Mouse (Mus musculus): Measurements from ENCODE around the gene Hmcn2. TPM values are rescaled to one million over a fixed set of nuclear protein-coding genes. Genes with fewer than 3 reads are reported as not detected.

Gene Hmcn2
- polyA plus RNA-seq, 1 experiment from 2014 or later, result 0.91 TPM

DNA sequence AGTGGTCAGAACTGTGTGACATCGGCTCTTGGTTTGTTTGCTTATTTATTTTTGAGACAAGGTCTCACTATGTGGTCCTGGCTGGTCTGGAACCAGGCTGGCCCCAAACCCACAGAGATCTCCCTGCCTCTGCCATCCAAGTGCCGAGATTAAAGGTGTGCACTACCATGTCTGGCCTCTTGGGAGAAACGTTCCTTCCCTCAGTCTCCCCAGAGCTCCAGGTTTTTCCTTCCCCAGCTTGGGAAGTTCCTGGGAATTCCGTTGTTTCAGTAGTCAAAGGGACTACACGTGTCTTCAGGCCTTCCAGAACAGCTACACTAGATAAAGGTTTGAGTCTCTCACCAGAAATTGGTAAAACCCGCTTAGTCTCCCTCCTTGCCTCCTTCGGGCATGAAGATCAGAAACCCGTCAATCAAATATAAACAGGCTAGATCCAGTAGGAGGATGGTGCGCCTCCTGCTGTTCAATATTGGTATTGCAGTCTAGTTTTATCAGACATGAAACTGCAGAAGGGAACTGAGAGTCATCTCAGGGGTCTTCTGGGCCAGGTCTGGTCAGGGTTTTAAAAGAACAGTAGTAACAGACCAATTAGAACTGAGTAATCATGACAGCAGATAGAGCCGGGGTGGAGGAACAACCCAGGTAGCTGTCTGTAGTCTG, 158.3 kb downstream of the Hmcn2 start:
- TF ChIP-seq CTCF (IDR thresholded peaks at IDR 0.05), result no peak
- in situ Hi-C loops (cut with MboI; ENCODE audit: low pct_unique_long_range_greater_than_20kb), result loop anchor here (5.0 kb wide), 1 partner anchor 35 kb away; no protein-coding TSS in a partner anchor
- DNase-seq (ENCODE audit: low read depth, low spot score) (no peak), ATAC-seq (no peak)
- ChIA-PET CTCF (interaction anchor here (0.8 to 6.0 kb wide), 6 partner anchors 10 to 57 kb away, joined by 3 to 72 read pairs (median 4); no protein-coding TSS in a partner anchor), POLR2A (no interaction called here)
- no peaks in the 10 kb centered on the region for H3K27me3 ChIP-seq

DNA sequence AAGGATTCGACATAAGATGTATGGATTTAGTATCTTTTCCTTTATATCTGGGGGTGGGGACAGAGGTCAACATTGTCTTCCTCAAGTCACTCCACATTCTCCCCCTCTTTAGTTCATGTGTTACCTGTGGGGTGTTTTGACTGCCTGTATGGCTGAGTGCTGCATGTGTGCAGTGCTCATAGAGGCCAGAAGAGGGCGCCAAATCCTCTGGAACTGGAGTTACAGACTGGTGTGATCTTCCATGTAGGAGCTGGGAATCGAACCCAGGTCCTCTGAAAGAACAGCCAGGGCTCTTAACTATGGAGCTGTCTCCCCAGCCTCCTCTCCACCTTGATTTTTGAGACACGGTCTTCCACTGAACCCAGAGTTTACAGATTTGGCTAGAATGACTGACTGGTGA, 159.7 kb downstream of the Hmcn2 start:
- CTCF ChIA-PET, result interaction anchor here (0.8 to 6.0 kb wide), 3 partner anchors 9 to 93 kb away, joined by 3 to 72 read pairs (median 3); no protein-coding TSS in a partner anchor
- in situ Hi-C loops (cut with MboI; ENCODE audit: low pct_unique_long_range_greater_than_20kb), result loop anchor here (5.0 kb wide), 1 partner anchor 37 kb away; no protein-coding TSS in a partner anchor
- peaks cover 2% of the 10 kb centered on the region for H3K27me3 ChIP-seq
- no peak for TF ChIP-seq CTCF (IDR thresholded peaks at IDR 0.05)
- POLR2A ChIA-PET, result no interaction called here
- DNase-seq (ENCODE audit: low read depth, low spot score) (no peak), ATAC-seq (no peak)

GRCm38 (mm10) chr2:31474686-31475085, 160.5 kb downstream of the Hmcn2 start:
- DNase-seq (ENCODE audit: low read depth, low spot score) (no peak), ATAC-seq (no peak)
- CTCF ChIA-PET, result interaction anchor here (0.7 to 6.0 kb wide), 3 partner anchors 8 to 37 kb away, joined by 3 to 72 read pairs (median 3); no protein-coding TSS in a partner anchor
- POLR2A ChIA-PET, result no interaction called here
- TF ChIP-seq CTCF (IDR thresholded peaks at IDR 0.05), result no peak
- peaks cover 8% of the 10 kb centered on the region for H3K27me3 ChIP-seq
- in situ Hi-C loops (cut with MboI; ENCODE audit: low pct_unique_long_range_greater_than_20kb), result loop anchor here (5.0 kb wide), 1 partner anchor 37 kb away; no protein-coding TSS in a partner anchor

DNA sequence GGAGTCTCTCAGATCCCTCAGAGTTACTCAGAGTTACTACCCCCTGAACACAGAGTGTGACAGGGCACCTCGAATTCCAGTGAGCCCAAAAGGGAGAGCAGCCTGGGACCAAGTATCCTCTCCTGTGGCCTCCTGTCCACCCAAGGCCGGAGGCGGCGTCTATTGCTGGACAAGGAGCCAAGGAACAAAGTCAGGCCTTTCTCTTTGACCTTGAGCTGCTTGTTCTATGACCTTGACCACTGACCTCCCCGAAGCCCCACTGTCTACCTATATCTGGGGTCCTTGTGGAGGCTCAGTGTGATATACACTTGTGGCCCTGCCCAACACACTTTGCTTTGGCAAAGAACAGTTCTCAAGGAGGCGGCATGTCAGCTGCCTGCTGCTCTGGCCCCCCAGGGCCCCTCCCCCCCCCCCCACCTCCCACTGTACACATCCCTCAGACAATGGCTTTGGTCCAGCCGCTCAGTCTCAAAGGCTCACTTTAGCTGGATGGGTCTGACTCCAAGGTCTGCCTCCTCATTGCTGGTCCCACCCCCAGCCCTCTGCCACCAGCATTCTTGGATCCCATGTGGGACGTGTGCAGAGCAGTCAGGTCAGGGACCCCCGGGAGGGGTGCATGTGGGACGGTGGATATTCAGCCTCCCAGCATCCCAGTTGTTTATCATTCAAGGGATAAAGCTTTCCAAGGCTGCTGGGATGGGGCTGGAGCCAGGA, 162.0 kb downstream of the Hmcn2 start:
- no peak for TF ChIP-seq CTCF (IDR thresholded peaks at IDR 0.05)
- ATAC-seq, result no peak
- ChIA-PET CTCF (interaction anchor here (6.0 kb wide), 1 partner anchor 38 kb away, joined by 72 read pairs; no protein-coding TSS in a partner anchor), POLR2A (no interaction called here)
- in situ Hi-C loops (cut with MboI; ENCODE audit: low pct_unique_long_range_greater_than_20kb), result no loop called here
- H3K27me3 ChIP-seq, result peaks cover 11% of the 10 kb centered on the region
- no peak for DNase-seq (ENCODE audit: low read depth, low spot score)

DNA sequence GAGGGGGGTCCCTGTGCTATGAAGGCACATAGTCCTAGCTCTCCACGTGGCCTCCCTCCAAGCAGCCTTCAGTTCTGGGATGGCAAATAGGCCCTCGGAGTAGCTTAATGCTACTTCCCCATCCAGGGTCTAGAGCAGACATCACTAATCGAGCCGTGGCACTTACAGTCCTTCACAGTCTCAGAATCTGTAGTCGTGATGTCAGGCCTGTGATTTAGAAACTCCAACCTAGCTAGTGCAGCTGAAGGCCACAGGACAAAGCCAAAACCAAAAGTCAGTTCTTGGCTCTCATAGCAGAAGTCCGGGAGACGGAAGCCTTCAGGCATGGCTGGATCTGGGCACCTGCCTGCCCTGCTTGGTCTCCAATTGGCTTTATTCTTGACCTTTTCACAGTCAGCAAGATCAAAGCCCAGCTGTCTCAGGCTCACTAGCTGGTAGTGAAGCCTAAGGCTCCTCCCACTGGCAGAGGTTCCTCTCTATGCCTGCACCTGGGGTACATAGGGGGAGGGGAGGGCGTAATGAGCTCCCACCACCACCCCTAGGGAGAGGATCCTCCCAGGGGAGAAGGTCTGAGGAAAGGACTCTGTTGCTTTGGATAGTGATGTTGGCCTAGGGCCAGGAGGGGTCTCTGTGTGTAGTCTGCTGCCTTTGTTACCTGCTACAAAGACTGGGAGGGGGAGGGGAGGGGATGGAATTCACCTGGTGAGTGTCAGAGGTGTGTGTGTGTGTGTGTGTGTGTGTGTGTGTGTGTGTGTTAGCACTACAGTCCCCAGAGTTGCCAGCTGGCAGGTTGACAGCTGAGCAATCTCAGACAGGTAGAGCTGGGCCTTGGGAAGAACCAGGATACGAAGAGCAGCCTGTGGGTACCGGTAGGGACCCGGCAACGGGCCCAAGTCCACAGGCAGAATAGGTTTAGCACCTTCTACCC, 163.3 kb downstream of the Hmcn2 start:
- POLR2A ChIA-PET, result no interaction called here
- CTCF ChIA-PET, result no interaction called here
- H3K27me3 ChIP-seq, result peaks cover 19% of the 10 kb centered on the region
- ATAC-seq, result no peak
- no peak for DNase-seq (ENCODE audit: low read depth, low spot score)
- no peak for TF ChIP-seq CTCF (IDR thresholded peaks at IDR 0.05)
- in situ Hi-C loops (cut with MboI; ENCODE audit: low pct_unique_long_range_greater_than_20kb), result no loop called here

- H3K27me3 ChIP-seq, result peaks cover 19% of the 10 kb centered on the region
- ATAC-seq (peak; percentile 45), DNase-seq (ENCODE audit: low read depth, low spot score) (peak; percentile 20)
- ChIA-PET CTCF (interaction anchor here (0.7 to 1.5 kb wide), 8 partner anchors 8 to 431 kb away, joined by 3 to 5 read pairs (median 3); no protein-coding TSS in a partner anchor), POLR2A (no interaction called here)
- in situ Hi-C loops (cut with MboI; ENCODE audit: low pct_unique_long_range_greater_than_20kb), result loop anchor here (5.0 kb wide), 2 partner anchors 174 to 304 kb away; no protein-coding TSS in a partner anchor
- peak; percentile 88 for TF ChIP-seq CTCF (IDR thresholded peaks at IDR 0.05)
Observed at GRCm38 (mm10) chr2:31482914-31483575, 168.8 kb downstream of the Hmcn2 start.

DNA sequence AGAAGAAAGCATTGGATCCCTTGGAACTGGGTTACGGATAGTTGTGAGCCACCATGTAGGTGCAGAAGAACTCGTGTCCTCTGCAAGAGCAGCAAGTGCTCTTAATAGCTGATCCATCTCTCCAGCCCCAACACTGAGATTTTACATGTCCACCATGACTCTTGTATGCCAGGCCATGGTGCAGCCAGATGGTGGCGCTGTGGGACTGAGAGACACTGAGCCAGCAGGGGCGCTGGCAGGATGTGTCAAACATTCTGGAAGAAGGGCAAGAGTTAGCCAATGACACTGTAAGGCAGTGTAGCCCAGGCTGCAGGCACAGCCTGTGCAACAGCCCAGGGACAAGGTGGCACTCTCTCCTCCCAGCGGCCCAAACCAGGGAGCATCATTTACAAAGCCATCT, 170.0 kb downstream of the Hmcn2 start:
- ChIA-PET CTCF (interaction anchor here (0.7 to 1.3 kb wide), 3 partner anchors 10 to 103 kb away, joined by 3 to 5 read pairs (median 3); no protein-coding TSS in a partner anchor), POLR2A (no interaction called here)
- TF ChIP-seq CTCF (IDR thresholded peaks at IDR 0.05), result peak; percentile 96
- H3K27me3 ChIP-seq, result peaks cover 16% of the 10 kb centered on the region
- DNase-seq (ENCODE audit: low read depth, low spot score), result no peak
- in situ Hi-C loops (cut with MboI; ENCODE audit: low pct_unique_long_range_greater_than_20kb), result loop anchor here (5.0 kb wide), 2 partner anchors 173 to 303 kb away; no protein-coding TSS in a partner anchor
- no peak for ATAC-seq

DNA sequence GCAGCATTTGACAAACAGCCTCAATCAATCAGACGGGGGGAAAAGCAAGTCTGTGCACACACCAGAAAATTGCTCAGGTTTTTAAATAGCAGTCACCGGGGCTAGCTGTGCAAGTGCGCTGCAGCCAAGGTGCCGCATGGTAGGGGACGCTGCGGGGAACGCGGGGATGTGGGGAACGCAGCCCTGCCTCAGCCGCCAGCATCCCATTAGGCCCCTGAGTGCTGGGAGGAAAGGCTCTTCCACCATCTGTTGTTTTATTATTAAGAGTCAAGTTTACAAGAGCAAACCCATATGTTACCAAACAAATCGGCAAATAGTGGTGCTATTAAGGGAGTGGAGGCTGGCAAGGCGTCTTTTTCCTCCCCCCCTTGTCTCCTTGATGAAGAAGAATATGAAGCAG, 175.0 kb downstream of the Hmcn2 start:
- TF ChIP-seq CTCF (IDR thresholded peaks at IDR 0.05), result no peak
- ChIA-PET CTCF (interaction anchor here (1.4 kb wide), 1 partner anchor 424 kb away, joined by 3 read pairs; no protein-coding TSS in a partner anchor), POLR2A (interaction anchor here (0.6 kb wide), 2 partner anchors 154 to 390 kb away, joined by 3 read pairs; no protein-coding TSS in a partner anchor)
- in situ Hi-C loops (cut with MboI; ENCODE audit: low pct_unique_long_range_greater_than_20kb), result loop anchor here (5.0 kb wide), 1 partner anchor 423 kb away; no protein-coding TSS in a partner anchor
- H3K27me3 ChIP-seq, result no peaks in the 10 kb centered on the region
- DNase-seq (ENCODE audit: low read depth, low spot score) (no peak), ATAC-seq (no peak)

GRCm38 (mm10) chr2:31490556-31490955, 176.3 kb downstream of the Hmcn2 start:
- ChIA-PET POLR2A (no interaction called here), CTCF (interaction anchor here (1.0 kb wide), 1 partner anchor 319 kb away, joined by 3 read pairs; no protein-coding TSS in a partner anchor)
- DNase-seq (ENCODE audit: low read depth, low spot score) (no peak), ATAC-seq (no peak)
- no peaks in the 10 kb centered on the region for H3K27me3 ChIP-seq
- in situ Hi-C loops (cut with MboI; ENCODE audit: low pct_unique_long_range_greater_than_20kb), result no loop called here
- TF ChIP-seq CTCF (IDR thresholded peaks at IDR 0.05), result no peak

All from Patski (cell line).